Mouse (Mus musculus) embryonic facial prominence, embryonic 11.5 days (tissue): ENCODE results near the gene Cstf3. TPM values are rescaled to one million over a fixed set of nuclear protein-coding genes. Genes with fewer than 3 reads are reported as not detected.
A peak's percentile ranks its signal among the peaks of the same experiment; 100 is the strongest.

ENCODE experiments used
- ATAC-seq: fragments of 200-750 bp; cut with Nextera tagmentation; replicated peaks from 2 replicates; pipeline ENCODE4 v1.8.0; 2017; ENCODE audit warnings: low read depth; ENCODE audit not compliant: insufficient number of reproducible peaks, low FRiP score, low TSS enrichment
- DNase-seq: peaks from one replicate; pipeline ENCODE4 v3.0.0-alpha.2; 2015; ENCODE audit warnings: low spot score
- H3K27ac ChIP-seq: fragments of 300-500 bp; sonication (generic); replicated peaks from 2 replicates; pipeline ENCODE4 v1.5.1; 2014; ENCODE audit warnings: mild to moderate bottlenecking, low read depth, low read length, control low read depth
- H3K27me3 ChIP-seq: fragments of 300-500 bp; sonication (generic); 2 replicates; pipeline ENCODE4 v1.6.1; 2014; ENCODE audit warnings: mild to moderate bottlenecking, low read length, moderate library complexity, mixed read lengths; ENCODE audit not compliant: control insufficient read depth, insufficient read depth
- H3K36me3 ChIP-seq: fragments of 300-500 bp; sonication (generic); replicated peaks from 2 replicates; pipeline ENCODE4 v1.6.1; 2014; ENCODE audit warnings: low read depth, mild to moderate bottlenecking, low read length, moderate library complexity, mixed read lengths; ENCODE audit not compliant: control insufficient read depth, insufficient read depth
- H3K4me1 ChIP-seq: fragments of 300-500 bp; sonication (generic); 2 replicates; pipeline ENCODE4 v1.6.1; 2014; ENCODE audit warnings: low read length, mixed read lengths; ENCODE audit not compliant: control insufficient read depth, insufficient read depth
- H3K4me2 ChIP-seq: fragments of 300-500 bp; sonication (generic); 2 replicates; pipeline ENCODE4 v1.6.1; 2014; ENCODE audit warnings: low read depth, mild to moderate bottlenecking, control low read depth, low read length, moderate library complexity
- H3K4me3 ChIP-seq: fragments of 300-500 bp; sonication (generic); 2 replicates; pipeline ENCODE4 v1.5.1; 2014; ENCODE audit warnings: low read depth, low read length, control low read depth
- H3K9ac ChIP-seq: fragments of 300-500 bp; sonication (generic); replicated peaks from 2 replicates; pipeline ENCODE4 v1.6.1; 2014; ENCODE audit warnings: mild to moderate bottlenecking, control low read depth, low read length
- H3K9me3 ChIP-seq: fragments of 300-500 bp; sonication (generic); replicated peaks from 2 replicates; pipeline ENCODE4 v1.6.1; 2016; ENCODE audit warnings: mild to moderate bottlenecking, low read length, inconsistent platforms, mixed read lengths; ENCODE audit not compliant: control insufficient read depth
- WGBS: fragments of 180-500 bp; shearing (Covaris S2); extraction: QIAGEN DNeasy Blood & Tissue Kit; methylation state at CpG from one replicate; pipeline ENCODE4 v1.1.7; 2014; 5-methylcytosine and 5-hydroxymethylcytosine counted together
- polyA plus RNA-seq: library from polyadenylated mRNA; unstranded; fragments of >200 nt; fragmentation: Nextera tagmentation; extraction: Ambion mirVana; gene quantifications from 2 replicates; pipeline ENCODE4 v1.2.1, GENCODE M21; 2014

Gene Cstf3
- polyA plus RNA-seq, 1 experiment from 2014 or later, result 96.7 TPM

GRCm38 (mm10) chr2:104709786-104710337 is 119.5 kb downstream of the Cstf3 start:
- no peaks in the 10 kb centered on the region for H3K4me1 ChIP-seq
- H3K4me3 ChIP-seq, result no peak overlapping the region
- DNase-seq (no peak), ATAC-seq (no peak)
- 67% methylated on average over 6 of the region's 6 CpGs for WGBS
- no peak overlapping the region for H3K4me2 ChIP-seq
- H3K9ac ChIP-seq, result no peak overlapping the region
- no peak overlapping the region for H3K27ac ChIP-seq
- no peaks in the 10 kb centered on the region for H3K9me3 ChIP-seq
- H3K36me3 ChIP-seq, result no peaks in the 10 kb centered on the region
- no peaks in the 10 kb centered on the region for H3K27me3 ChIP-seq

GRCm38 (mm10) chr2:104710670-104711370 is 120.5 kb downstream of the Cstf3 start:
- no peak overlapping the region for H3K27ac ChIP-seq
- no peaks in the 10 kb centered on the region for H3K27me3 ChIP-seq
- no peak overlapping the region for H3K9ac ChIP-seq
- H3K4me2 ChIP-seq, result peak overlapping the region; percentile 71
- ATAC-seq, result no peak
- H3K4me1 ChIP-seq, result no peaks in the 10 kb centered on the region
- H3K9me3 ChIP-seq, result no peaks in the 10 kb centered on the region
- 27% methylated on average over 6 of the region's 6 CpGs for WGBS
- H3K4me3 ChIP-seq, result peak overlapping the region; percentile 81
- peak; percentile 37 for DNase-seq
- H3K36me3 ChIP-seq, result no peaks in the 10 kb centered on the region

GRCm38 (mm10) chr2:104711585-104712485 is 121.5 kb downstream of the Cstf3 start, which contains the start of gene Tcp11l1:
Tcp11l1 (minus strand) TSS chr2:104712169.
- no peaks in the 10 kb centered on the region for H3K9me3 ChIP-seq
- no peaks in the 10 kb centered on the region for H3K36me3 ChIP-seq
- WGBS, result under 1% methylated on average over 75 of the region's 99 CpGs
- H3K9ac ChIP-seq, result peak within 1 kb of the TSS; percentile 87
- peak within 1 kb of the TSS; percentile 81 for H3K4me3 ChIP-seq
- peak within 1 kb of the TSS; percentile 71 for H3K4me2 ChIP-seq
- H3K27me3 ChIP-seq, result no peaks in the 10 kb centered on the region
- H3K4me1 ChIP-seq, result no peaks in the 10 kb centered on the region
- H3K27ac ChIP-seq, result peak within 1 kb of the TSS; percentile 63
- DNase-seq (peak; percentile 71), ATAC-seq (peak; percentile 92)

- Histone ChIP-seq H3K4me1 (no peaks in the 10 kb centered on the region), H3K9me3 (no peaks in the 10 kb centered on the region), H3K36me3 (no peaks in the 10 kb centered on the region), H3K4me3 (peak overlapping the region; percentile 81), H3K27ac (peak overlapping the region; percentile 63), H3K27me3 (no peaks in the 10 kb centered on the region), H3K4me2 (peak overlapping the region; percentile 71), H3K9ac (peak overlapping the region; percentile 87)
- 4% methylated on average over 7 of the region's 7 CpGs for WGBS
- DNase-seq (no peak), ATAC-seq (no peak)
These were observed 122.1 kb downstream of the Cstf3 start for GRCm38 (mm10) chr2:104712486-104712809.

GRCm38 (mm10) chr2:104714254-104714691 is 124.0 kb downstream of the Cstf3 start:
- no peak overlapping the region for H3K27ac ChIP-seq

More at GRCm38 (mm10) chr2:104714254-104714691, 124.0 kb downstream of the Cstf3 start:
- no peak overlapping the region for H3K4me2 ChIP-seq
- H3K27me3 ChIP-seq, result no peaks in the 10 kb centered on the region
- WGBS, result 39% methylated on average over 15 of the region's 15 CpGs
- H3K4me1 ChIP-seq, result no peaks in the 10 kb centered on the region
- H3K9me3 ChIP-seq, result no peaks in the 10 kb centered on the region
- H3K36me3 ChIP-seq, result no peaks in the 10 kb centered on the region
- no peak overlapping the region for H3K4me3 ChIP-seq
- ATAC-seq, result no peak
- no peak for DNase-seq
- H3K9ac ChIP-seq, result no peak overlapping the region

Other genes starting within 250 kb of the Cstf3 start
- gene D430041D05Rik, start 179.5 kb upstream of the Cstf3 start, polyA plus RNA-seq, result 1.1 and 1.3 TPM in 2 replicates
- gene Hipk3, start 96.1 kb upstream of the Cstf3 start, polyA plus RNA-seq, result 15.3 and 17.5 TPM in 2 replicates
- 62.5 and 63.1 TPM in 2 replicates for gene Tcp11l1, start 121.6 kb downstream of the Cstf3 start, polyA plus RNA-seq
- gene Pin1rt1, start 125.9 kb downstream of the Cstf3 start, polyA plus RNA-seq, result 0.18 TPM in 1 of 2 replicates, not detected in the other
- gene Depdc7, start 152.4 kb downstream of the Cstf3 start, polyA plus RNA-seq, result 4.4 and 5.1 TPM in 2 replicates
- 17.1 and 18.8 TPM in 2 replicates for gene Qser1, start 226.2 kb downstream of the Cstf3 start, polyA plus RNA-seq